Mouse (Mus musculus) spleen, postnatal 10 days (tissue): ENCODE results near the gene Igfbp1.
"Not testable (repeated sequence)": the region's sequence is repeated elsewhere in the genome, so short reads cannot be mapped to it uniquely, and the experiment has no call there.

Experiments
- DNase-seq, 2 experiments: peaks; one replicate each; pipeline ENCODE4 v3.0.0; 2021 to 2022; ENCODE audit warnings: low spot score in 2 of 2

The Igfbp1 gene

GRCm38 (mm10) chr11:7194432-7195311 lies 2.9 kb upstream of the Igfbp1 start:
- DNase-seq = no peak

- no peak for DNase-seq
These were observed 2.3 kb upstream of the Igfbp1 start for GRCm38 (mm10) chr11:7195312-7195685.

GRCm38 (mm10) chr11:7198006-7198405 lies 424 bp downstream of the Igfbp1 start:
- no peak for DNase-seq

GRCm38 (mm10) chr11:7198481-7199256 lies 1.1 kb downstream of the Igfbp1 start:
- DNase-seq = no peak

GRCm38 (mm10) chr11:7199736-7200392 lies 2.3 kb downstream of the Igfbp1 start:
- peak in 1 of 2 experiments; percentile 39 for DNase-seq

- no peak for DNase-seq
These were observed 2.8 kb downstream of the Igfbp1 start for GRCm38 (mm10) chr11:7200393-7200783.

GRCm38 (mm10) chr11:7202206-7202605 lies 4.6 kb downstream of the Igfbp1 start:
- no peak for DNase-seq

GRCm38 (mm10) chr11:7203846-7204245 lies 6.3 kb downstream of the Igfbp1 start:
- DNase-seq = no peak

GRCm38 (mm10) chr11:7210343-7210742 lies 12.8 kb downstream of the Igfbp1 start:
- peak; percentile 8 to 53 for DNase-seq

GRCm38 (mm10) chr11:7211211-7211610 lies 13.6 kb downstream of the Igfbp1 start:
- DNase-seq = no peak

- DNase-seq = no peak
These were observed 14.7 kb downstream of the Igfbp1 start for GRCm38 (mm10) chr11:7212126-7212798.

- DNase-seq = no peak
These were observed 15.5 kb downstream of the Igfbp1 start for GRCm38 (mm10) chr11:7213161-7213500.

GRCm38 (mm10) chr11:7213501-7214341 lies 16.1 kb downstream of the Igfbp1 start, which contains the start of gene Igfbp3:
Igfbp3 (minus strand) TSS chr11:7213923.
- DNase-seq = no peak

- no peak for DNase-seq
These were observed 16.7 kb downstream of the Igfbp1 start for GRCm38 (mm10) chr11:7214342-7214660.

GRCm38 (mm10) chr11:7214761-7215160 lies 17.2 kb downstream of the Igfbp1 start:
- no peak for DNase-seq

GRCm38 (mm10) chr11:7215703-7216102 lies 18.1 kb downstream of the Igfbp1 start:
- DNase-seq = peak; percentile 6 to 41

- not testable (repeated sequence) for DNase-seq
These were observed 24.2 kb downstream of the Igfbp1 start for GRCm38 (mm10) chr11:7221826-7222225.

GRCm38 (mm10) chr11:7226200-7226599 lies 28.6 kb downstream of the Igfbp1 start:
- DNase-seq = no peak

- DNase-seq = no peak
These were observed 29.4 kb downstream of the Igfbp1 start for GRCm38 (mm10) chr11:7226810-7227550.

GRCm38 (mm10) chr11:7228107-7228506 lies 30.5 kb downstream of the Igfbp1 start:
- DNase-seq = no peak
